Mouse (Mus musculus) embryonic facial prominence, embryonic 10.5 days (tissue): Measurements from ENCODE around the gene Gm525. TPM values are rescaled to one million over a fixed set of nuclear protein-coding genes. Genes with fewer than 3 reads are reported as not detected.
"Not testable (repeated sequence)": the region's sequence is repeated elsewhere in the genome, so short reads cannot be mapped to it uniquely, and the experiment has no call there.

Source experiments
- DNase-seq: peaks from one replicate; pipeline ENCODE4 v3.0.0-alpha.2; 2017; ENCODE audit warnings: low spot score
- H3K27ac ChIP-seq: fragments of 300-500 bp; sonication (generic); replicated peaks from 2 replicates; pipeline ENCODE4 v1.5.1; 2016; ENCODE audit warnings: mild to moderate bottlenecking
- H3K27me3 ChIP-seq: fragments of 300-500 bp; sonication (generic); replicated peaks from 2 replicates; pipeline ENCODE4 v1.6.1; 2016; ENCODE audit warnings: low read depth, mild to moderate bottlenecking; ENCODE audit not compliant: poor library complexity, severe bottlenecking
- H3K36me3 ChIP-seq: fragments of 300-500 bp; sonication (generic); replicated peaks from 2 replicates; pipeline ENCODE4 v1.6.1; 2016; ENCODE audit warnings: mild to moderate bottlenecking, moderate library complexity
- H3K4me1 ChIP-seq: fragments of 300-500 bp; sonication (generic); 2 replicates; pipeline ENCODE4 v1.6.1; 2016
- H3K4me3 ChIP-seq: fragments of 300-500 bp; sonication (generic); 2 replicates; pipeline ENCODE4 v1.5.1; 2016; ENCODE audit warnings: mild to moderate bottlenecking, moderate library complexity
- H3K9me3 ChIP-seq: fragments of 300-500 bp; sonication (generic); 2 replicates; pipeline ENCODE4 v1.6.1; 2016; ENCODE audit warnings: mild to moderate bottlenecking
- WGBS: fragments of 180-500 bp; shearing (Covaris S2); methylation state at CpG from one replicate; pipeline ENCODE4 v1.1.7; 2016; 5-methylcytosine and 5-hydroxymethylcytosine counted together
- polyA plus RNA-seq: library from polyadenylated mRNA; unstranded; fragments of >200 nt; fragmentation: Nextera tagmentation; extraction: Ambion mirVana; gene quantifications from 2 replicates; pipeline ENCODE4 v1.2.1, GENCODE M21; 2016

The Gm525 gene
- polyA plus RNA-seq, 1 experiment from 2014 or later = not detected

GRCm38 (mm10) chr11:89043046-89043445 lies 30.6 kb upstream of the Gm525 start:
- Histone ChIP-seq H3K4me3 (no peak overlapping the region), H3K36me3 (peaks cover 98% of the 10 kb centered on the region)
- WGBS = 92% methylated on average over 7 of the region's 7 CpGs

DNA sequence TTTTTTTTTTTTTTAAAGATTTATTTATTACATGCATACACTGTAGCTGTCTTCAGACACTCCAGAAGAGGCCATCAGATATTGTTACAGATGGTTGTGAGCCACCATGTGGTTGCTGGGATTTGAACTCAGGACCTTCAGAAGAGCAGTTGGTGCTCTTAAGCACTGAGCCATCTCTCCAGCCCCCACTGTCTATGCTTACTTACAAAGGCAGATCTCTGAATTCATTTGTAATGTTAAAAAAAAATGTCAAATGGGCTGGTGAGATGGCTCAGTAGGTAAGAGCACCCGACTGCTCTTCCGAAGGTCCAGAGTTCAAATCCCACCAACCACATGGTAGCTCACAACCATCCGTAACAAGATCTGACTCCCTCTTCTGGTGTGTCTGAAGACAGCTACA lies 28.1 kb upstream of the Gm525 start:
- not testable (repeated sequence) for H3K27me3 ChIP-seq, H3K9me3 ChIP-seq, H3K27ac ChIP-seq, DNase-seq, H3K4me1 ChIP-seq, H3K4me3 ChIP-seq
- H3K36me3 ChIP-seq = peaks cover 92% of the 10 kb centered on the region
- WGBS = 96% methylated on average over 3 of the region's 3 CpGs

More at GRCm38 (mm10) chr11:89043046-89043445, 30.6 kb upstream of the Gm525 start:
- H3K4me1 ChIP-seq = no peaks in the 10 kb centered on the region
- H3K9me3 ChIP-seq = peaks cover 7% of the 10 kb centered on the region; the same call in 1 of the 2 replicates
- H3K27ac ChIP-seq = no peak overlapping the region
- no peak for DNase-seq
- H3K27me3 ChIP-seq = no peaks in the 10 kb centered on the region

- H3K4me3 ChIP-seq = no peak overlapping the region
- peaks cover 7% of the 10 kb centered on the region; the same call in 1 of the 2 replicates for H3K9me3 ChIP-seq
- WGBS = 86% methylated on average over 3 of the region's 3 CpGs
- no peak for DNase-seq
- no peaks in the 10 kb centered on the region for H3K27me3 ChIP-seq
- H3K27ac ChIP-seq = no peak overlapping the region
- peaks cover 91% of the 10 kb centered on the region for H3K36me3 ChIP-seq
- no peaks in the 10 kb centered on the region for H3K4me1 ChIP-seq
These were observed 27.6 kb upstream of the Gm525 start for GRCm38 (mm10) chr11:89046021-89046420.

GRCm38 (mm10) chr11:89051767-89052166 lies 21.9 kb upstream of the Gm525 start:
- WGBS = 86% methylated on average over 6 of the region's 6 CpGs
- Histone ChIP-seq H3K4me1 (no peaks in the 10 kb centered on the region), H3K27me3 (no peaks in the 10 kb centered on the region), H3K9me3 (no peaks in the 10 kb centered on the region), H3K27ac (no peak overlapping the region), H3K4me3 (no peak overlapping the region), H3K36me3 (peaks cover 73% of the 10 kb centered on the region)
- DNase-seq = no peak

GRCm38 (mm10) chr11:89055931-89056690 lies 17.5 kb upstream of the Gm525 start:
- peaks cover 43% of the 10 kb centered on the region for H3K36me3 ChIP-seq
- peaks cover 21% of the 10 kb centered on the region for H3K4me1 ChIP-seq
- H3K4me3 ChIP-seq = no peak overlapping the region
- WGBS = 88% methylated on average over 13 of the region's 13 CpGs
- H3K27ac ChIP-seq = no peak overlapping the region
- no peak for DNase-seq
- no peaks in the 10 kb centered on the region for H3K9me3 ChIP-seq
- H3K27me3 ChIP-seq = no peaks in the 10 kb centered on the region

- Histone ChIP-seq H3K36me3 (peaks cover 26% of the 10 kb centered on the region), H3K27me3 (no peaks in the 10 kb centered on the region), H3K4me1 (peaks cover 21% of the 10 kb centered on the region), H3K27ac (no peak overlapping the region), H3K9me3 (no peaks in the 10 kb centered on the region), H3K4me3 (peak overlapping the region; percentile 94)
- peak; percentile 37 for DNase-seq
- WGBS = 78% methylated on average over 11 of the region's 11 CpGs
These were observed 14.9 kb upstream of the Gm525 start for GRCm38 (mm10) chr11:89058515-89059270.

GRCm38 (mm10) chr11:89059919-89060422 lies 13.7 kb upstream of the Gm525 start:
- Histone ChIP-seq H3K27ac (peak overlapping the region; percentile 87), H3K9me3 (no peaks in the 10 kb centered on the region), H3K4me1 (peaks cover 21% of the 10 kb centered on the region), H3K27me3 (no peaks in the 10 kb centered on the region), H3K36me3 (peaks cover 13% of the 10 kb centered on the region), H3K4me3 (peak overlapping the region; percentile 94)
- under 1% methylated on average over 33 of the region's 33 CpGs for WGBS
- DNase-seq = no peak

DNA sequence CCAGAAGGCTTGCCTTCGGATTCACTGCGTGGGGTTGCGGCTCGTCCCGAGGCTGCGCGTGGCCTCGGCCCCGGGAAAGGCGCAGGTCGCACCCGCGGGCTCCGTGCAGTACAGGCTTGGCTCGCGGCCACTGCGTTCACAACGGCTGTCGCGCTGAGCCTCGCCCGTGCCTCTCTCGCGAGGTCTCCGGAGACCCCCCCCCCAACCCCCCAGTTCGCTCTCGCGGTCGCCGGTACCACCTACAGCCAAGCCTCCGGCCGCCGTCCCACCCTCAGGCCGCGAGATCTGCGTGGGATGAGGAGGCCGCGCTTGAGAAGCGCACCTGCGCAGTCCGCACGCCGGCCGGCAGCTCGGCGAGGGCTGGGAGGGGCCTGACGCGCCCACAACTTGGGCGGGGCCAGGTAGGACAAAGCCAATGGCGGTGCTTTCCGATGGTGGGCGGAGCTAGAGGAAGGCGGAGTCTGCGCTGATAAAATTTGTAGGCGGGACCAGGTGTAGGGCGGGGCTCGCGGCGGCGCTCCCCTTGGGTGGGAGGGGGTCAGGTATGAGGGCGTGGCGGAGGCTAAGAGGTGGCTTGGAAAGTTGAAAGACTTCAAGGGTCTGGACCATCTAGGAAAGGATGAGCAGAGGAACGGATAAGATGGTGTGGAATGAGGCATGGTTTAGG lies 13.1 kb upstream of the Gm525 start:
- Histone ChIP-seq H3K9me3 (no peaks in the 10 kb centered on the region), H3K27me3 (no peaks in the 10 kb centered on the region), H3K36me3 (peaks cover 13% of the 10 kb centered on the region), H3K27ac (peak overlapping the region; percentile 87), H3K4me3 (peak overlapping the region; percentile 94), H3K4me1 (peaks cover 21% of the 10 kb centered on the region)
- WGBS = under 1% methylated on average over 63 of the region's 63 CpGs
- DNase-seq = peak; percentile 93

DNA sequence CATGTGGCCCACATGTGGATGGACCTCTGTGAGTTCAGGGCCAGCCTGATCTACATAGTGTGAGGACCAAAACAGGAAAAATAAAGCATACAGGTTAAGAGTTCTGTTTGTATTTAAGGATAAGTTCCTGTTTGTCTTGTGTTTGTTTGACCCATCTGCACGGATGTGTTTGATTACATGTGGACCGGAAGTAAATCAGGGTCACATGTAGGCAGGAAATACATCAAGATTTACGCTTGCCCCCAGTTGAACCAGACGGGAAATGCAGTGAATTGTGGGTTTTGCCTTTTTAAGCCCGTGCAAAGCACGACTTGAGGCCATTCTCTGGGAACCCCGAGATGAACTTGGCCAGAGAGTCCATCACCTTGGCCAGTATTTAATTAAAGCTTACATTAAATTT lies 12.3 kb upstream of the Gm525 start:
- H3K4me1 ChIP-seq = peaks cover 21% of the 10 kb centered on the region
- 86% methylated on average over 7 of the region's 7 CpGs for WGBS
- no peak for DNase-seq
- H3K9me3 ChIP-seq = no peaks in the 10 kb centered on the region
- no peak overlapping the region for H3K27ac ChIP-seq
- H3K36me3 ChIP-seq = peaks cover 9% of the 10 kb centered on the region
- H3K4me3 ChIP-seq = no peak overlapping the region
- H3K27me3 ChIP-seq = no peaks in the 10 kb centered on the region

GRCm38 (mm10) chr11:89064312-89064711 lies 9.3 kb upstream of the Gm525 start:
- no peak for DNase-seq
- H3K36me3 ChIP-seq = no peaks in the 10 kb centered on the region

GRCm38 (mm10) chr11:89065297-89065696 lies 8.3 kb upstream of the Gm525 start:
- Histone ChIP-seq H3K27ac (no peak overlapping the region), H3K27me3 (no peaks in the 10 kb centered on the region), H3K4me3 (no peak overlapping the region), H3K36me3 (no peaks in the 10 kb centered on the region), H3K4me1 (peaks cover 10% of the 10 kb centered on the region), H3K9me3 (no peaks in the 10 kb centered on the region)
- DNase-seq = no peak
- WGBS = 97% methylated on average over 3 of the region's 3 CpGs

More at GRCm38 (mm10) chr11:89064312-89064711, 9.3 kb upstream of the Gm525 start:
- Histone ChIP-seq H3K9me3 (no peaks in the 10 kb centered on the region), H3K27me3 (no peaks in the 10 kb centered on the region), H3K27ac (no peak overlapping the region), H3K4me1 (peaks cover 19% of the 10 kb centered on the region), H3K4me3 (no peak overlapping the region)
- 82% methylated on average over 6 of the region's 6 CpGs for WGBS

DNA sequence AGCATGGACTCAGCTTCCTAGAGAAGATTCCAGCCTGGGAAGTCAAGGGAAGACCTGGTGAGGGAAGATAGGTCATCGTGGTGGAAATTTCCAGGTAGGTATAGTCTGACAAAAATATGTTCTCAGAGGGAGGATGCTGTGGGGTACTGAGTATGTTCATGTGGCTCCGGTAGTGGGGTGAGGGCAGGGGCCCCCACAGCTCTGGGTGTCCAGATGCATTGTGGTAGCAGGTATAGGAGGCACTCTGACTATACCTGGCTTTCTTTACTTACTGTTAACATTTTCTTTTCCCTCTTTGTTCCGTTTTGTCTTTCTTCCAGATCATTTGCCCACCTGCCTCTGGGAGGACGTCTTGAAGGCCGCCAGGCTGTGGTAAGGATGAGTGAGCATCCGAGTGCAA lies 7.5 kb upstream of the Gm525 start:
- no peaks in the 10 kb centered on the region for H3K36me3 ChIP-seq
- peaks cover 10% of the 10 kb centered on the region for H3K4me1 ChIP-seq
- H3K27me3 ChIP-seq = no peaks in the 10 kb centered on the region
- no peak overlapping the region for H3K4me3 ChIP-seq
- no peak overlapping the region for H3K27ac ChIP-seq
- no peaks in the 10 kb centered on the region for H3K9me3 ChIP-seq
- no peak for DNase-seq
- WGBS = 81% methylated on average over 6 of the region's 6 CpGs
